Mouse (Mus musculus) right cerebral cortex, adult 18-20 months (tissue): ENCODE measurements at regions not wholly inside any gene's neighbourhood (a gene's known extent, or its start where the extent isn't known, plus 50 kb on each side); places are given as distances from the start of the nearest gene placed in this dataset.

Source experiments
- DNase-seq: peaks from one replicate; pipeline ENCODE4 v3.0.0; 2022; ENCODE audit warnings: mixed read lengths

- no peak for DNase-seq
Measured at GRCm38 (mm10) chr8:107865744-107866143, 76.7 kb upstream of the Zfhx3 start.

GRCm38 (mm10) chr8:107871718-107872117, 70.7 kb upstream of the Zfhx3 start:
- no peak for DNase-seq

- DNase-seq = no peak
Measured at GRCm38 (mm10) chr8:107872121-107872520, 70.3 kb upstream of the Zfhx3 start.

- no peak for DNase-seq
Measured at GRCm38 (mm10) chr8:107876455-107876854, 66.0 kb upstream of the Zfhx3 start.

- DNase-seq = peak; percentile 61
Measured at GRCm38 (mm10) chr8:107881851-107882250, 60.6 kb upstream of the Zfhx3 start.

- DNase-seq = no peak
Measured at GRCm38 (mm10) chr8:107885547-107885946, 56.9 kb upstream of the Zfhx3 start.

- DNase-seq = no peak
Measured at GRCm38 (mm10) chr8:107885971-107886370, 56.5 kb upstream of the Zfhx3 start.

GRCm38 (mm10) chr8:107886516-107887253, 55.8 kb upstream of the Zfhx3 start:
- no peak for DNase-seq

GRCm38 (mm10) chr8:107887333-107887732, 55.1 kb upstream of the Zfhx3 start:
- no peak for DNase-seq

GRCm38 (mm10) chr8:107890922-107891321, 51.5 kb upstream of the Zfhx3 start:
- no peak for DNase-seq
